Mouse (Mus musculus): ENCODE results near the gene Uvssa. TPM values are rescaled to one million over a fixed set of nuclear protein-coding genes. Genes with fewer than 3 reads are reported as not detected.
A peak's percentile ranks its signal among the peaks of the same experiment; 100 is the strongest.

The Uvssa gene
- polyA plus RNA-seq, 1 experiment from 2014 or later: 7.7 TPM

GRCm38 (mm10) chr5:33352273-33352645 lies 26.1 kb upstream of the Uvssa start:
- H3K27me3 ChIP-seq (ENCODE audit: insufficient read depth, low read length): no peaks in the 10 kb centered on the region
- ATAC-seq (replicated peaks; ENCODE audit: low FRiP score, low read depth) (no peak), DNase-seq (ENCODE audit: low spot score) (no peak)
- no peak overlapping the region for H3K4me3 ChIP-seq (replicated peaks; ENCODE audit: low read depth, low read length)
- 49% methylated on average over 8 of the region's 8 CpGs for WGBS
- no peaks in the 10 kb centered on the region for H3K36me3 ChIP-seq (ENCODE audit: insufficient read depth, low read length)
- H3K4me2 ChIP-seq (ENCODE audit: low read length): no peak overlapping the region
- H3K27ac ChIP-seq: no peak overlapping the region
- H3K9ac ChIP-seq (ENCODE audit: low read depth, low read length): no peak overlapping the region
- no peaks in the 10 kb centered on the region for H3K9me3 ChIP-seq (replicated peaks; ENCODE audit: low read length)
- H3K4me1 ChIP-seq (replicated peaks; ENCODE audit: insufficient read depth, low read length): peaks cover 9% of the 10 kb centered on the region; the same call in 1 of the 2 replicates
- no peak for TF ChIP-seq CTCF (IDR thresholded peaks at IDR 0.05; ENCODE audit: low read depth)

DNA sequence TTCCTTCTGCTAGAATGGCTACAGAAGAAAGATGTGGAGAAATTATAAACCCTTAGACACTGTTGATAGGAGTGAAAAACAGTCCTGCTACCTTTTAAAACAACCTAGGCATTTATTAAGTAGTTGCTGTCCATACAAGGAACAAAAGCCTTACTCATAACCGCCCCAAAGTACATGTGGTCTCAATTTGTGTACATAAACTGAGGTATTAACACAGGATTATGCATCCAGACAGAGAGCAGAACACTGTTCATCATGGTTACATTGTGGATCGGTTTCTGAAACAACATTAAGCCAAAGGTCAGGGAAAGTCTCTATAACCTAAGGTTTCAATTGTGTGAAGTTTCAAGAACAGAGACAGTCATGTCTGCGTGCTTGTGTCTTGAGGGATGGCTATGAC lies 25.3 kb upstream of the Uvssa start:
- no peak overlapping the region for H3K4me3 ChIP-seq (replicated peaks; ENCODE audit: low read depth, low read length)
- no peak overlapping the region for H3K9ac ChIP-seq (ENCODE audit: low read depth, low read length)
- no peaks in the 10 kb centered on the region for H3K36me3 ChIP-seq (ENCODE audit: insufficient read depth, low read length)
- no peaks in the 10 kb centered on the region for H3K9me3 ChIP-seq (replicated peaks; ENCODE audit: low read length)
- H3K27ac ChIP-seq: no peak overlapping the region
- H3K27me3 ChIP-seq (ENCODE audit: insufficient read depth, low read length): no peaks in the 10 kb centered on the region
- no peak for DNase-seq (ENCODE audit: low spot score)
- TF ChIP-seq CTCF (IDR thresholded peaks at IDR 0.05; ENCODE audit: low read depth): no peak
- 75% methylated on average over 3 of the region's 3 CpGs for WGBS
- H3K4me2 ChIP-seq (ENCODE audit: low read length): no peak overlapping the region
- no peak for ATAC-seq (replicated peaks; ENCODE audit: low FRiP score, low read depth)
- peaks cover 9% of the 10 kb centered on the region; the same call in 1 of the 2 replicates for H3K4me1 ChIP-seq (replicated peaks; ENCODE audit: insufficient read depth, low read length)

DNA sequence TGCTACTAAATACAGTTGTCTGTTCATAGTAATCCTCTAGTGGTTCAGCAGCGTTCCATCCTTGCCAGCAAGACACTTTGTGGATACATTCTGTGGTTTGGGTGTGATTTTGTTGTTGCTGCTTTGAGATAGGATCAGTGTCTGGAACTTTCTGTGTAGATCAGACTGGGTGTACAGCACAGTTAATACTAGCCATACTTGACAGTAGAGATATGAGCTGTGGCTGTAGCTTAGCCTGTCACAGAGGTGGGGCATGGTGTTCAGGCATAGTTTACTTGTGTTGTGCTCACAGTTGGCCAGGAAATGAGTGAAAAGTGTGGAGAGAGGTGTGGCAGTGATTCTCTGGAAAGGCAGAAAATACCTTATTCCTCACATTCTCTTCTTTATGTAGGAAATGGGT lies 20.9 kb upstream of the Uvssa start:
- Histone ChIP-seq H3K4me3 (replicated peaks; ENCODE audit: low read depth, low read length) (no peak overlapping the region), H3K9ac (ENCODE audit: low read depth, low read length) (no peak overlapping the region), H3K9me3 (replicated peaks; ENCODE audit: low read length) (no peaks in the 10 kb centered on the region), H3K4me1 (replicated peaks; ENCODE audit: insufficient read depth, low read length) (0 out of 2 replicates have a peak, but pooled peaks cover 4% of the 10 kb centered on the region), H3K27ac (no peak overlapping the region), H3K4me2 (ENCODE audit: low read length) (no peak overlapping the region), H3K36me3 (ENCODE audit: insufficient read depth, low read length) (peaks cover 23% of the 10 kb centered on the region), H3K27me3 (ENCODE audit: insufficient read depth, low read length) (no peaks in the 10 kb centered on the region)
- ATAC-seq (replicated peaks; ENCODE audit: low FRiP score, low read depth) (no peak), DNase-seq (ENCODE audit: low spot score) (no peak)
- no peak for TF ChIP-seq CTCF (IDR thresholded peaks at IDR 0.05; ENCODE audit: low read depth)
- 97% methylated on average over 1 of the region's 1 CpGs for WGBS

- H3K27me3 ChIP-seq (ENCODE audit: insufficient read depth, low read length): no peaks in the 10 kb centered on the region
- no peak for ATAC-seq (replicated peaks; ENCODE audit: low FRiP score, low read depth)
- WGBS: 93% methylated on average over 4 of the region's 4 CpGs
- DNase-seq (ENCODE audit: low spot score): no peak
- H3K4me3 ChIP-seq (replicated peaks; ENCODE audit: low read depth, low read length): no peak overlapping the region
- H3K9me3 ChIP-seq (replicated peaks; ENCODE audit: low read length): no peaks in the 10 kb centered on the region
- H3K4me1 ChIP-seq (replicated peaks; ENCODE audit: insufficient read depth, low read length): no peaks in the 10 kb centered on the region
- peaks cover 28% of the 10 kb centered on the region for H3K36me3 ChIP-seq (ENCODE audit: insufficient read depth, low read length)
- H3K9ac ChIP-seq (ENCODE audit: low read depth, low read length): no peak overlapping the region
- H3K4me2 ChIP-seq (ENCODE audit: low read length): no peak overlapping the region
- H3K27ac ChIP-seq: no peak overlapping the region
- TF ChIP-seq CTCF (IDR thresholded peaks at IDR 0.05; ENCODE audit: low read depth): no peak
Observed at GRCm38 (mm10) chr5:33358467-33358866, 19.9 kb upstream of the Uvssa start.

GRCm38 (mm10) chr5:33363263-33363662 lies 15.1 kb upstream of the Uvssa start:
- no peak overlapping the region for H3K4me2 ChIP-seq (ENCODE audit: low read length)
- H3K4me1 ChIP-seq (replicated peaks; ENCODE audit: insufficient read depth, low read length): no peaks in the 10 kb centered on the region
- H3K27ac ChIP-seq: no peak overlapping the region
- 91% methylated on average over 5 of the region's 5 CpGs for WGBS
- H3K4me3 ChIP-seq (replicated peaks; ENCODE audit: low read depth, low read length): no peak overlapping the region
- H3K9ac ChIP-seq (ENCODE audit: low read depth, low read length): no peak overlapping the region
- no peaks in the 10 kb centered on the region for H3K27me3 ChIP-seq (ENCODE audit: insufficient read depth, low read length)
- peaks cover 61% of the 10 kb centered on the region for H3K36me3 ChIP-seq (ENCODE audit: insufficient read depth, low read length)
- H3K9me3 ChIP-seq (replicated peaks; ENCODE audit: low read length): no peaks in the 10 kb centered on the region
- DNase-seq (ENCODE audit: low spot score) (no peak), ATAC-seq (replicated peaks; ENCODE audit: low FRiP score, low read depth) (no peak)
- TF ChIP-seq CTCF (IDR thresholded peaks at IDR 0.05; ENCODE audit: low read depth): no peak

- DNase-seq (ENCODE audit: low spot score): no peak
- WGBS: 88% methylated on average over 4 of the region's 4 CpGs
- Histone ChIP-seq H3K4me3 (replicated peaks; ENCODE audit: low read depth, low read length) (no peak overlapping the region), H3K27me3 (ENCODE audit: insufficient read depth, low read length) (no peaks in the 10 kb centered on the region), H3K27ac (no peak overlapping the region), H3K4me2 (ENCODE audit: low read length) (no peak overlapping the region), H3K4me1 (replicated peaks; ENCODE audit: insufficient read depth, low read length) (no peaks in the 10 kb centered on the region), H3K36me3 (ENCODE audit: insufficient read depth, low read length) (peaks cover 69% of the 10 kb centered on the region), H3K9ac (ENCODE audit: low read depth, low read length) (no peak overlapping the region), H3K9me3 (replicated peaks; ENCODE audit: low read length) (no peaks in the 10 kb centered on the region)
- no peak for TF ChIP-seq CTCF (IDR thresholded peaks at IDR 0.05; ENCODE audit: low read depth)
- ATAC-seq (replicated peaks; ENCODE audit: low FRiP score, low read depth): no peak
Observed at GRCm38 (mm10) chr5:33368651-33369050, 9.7 kb upstream of the Uvssa start.

DNA sequence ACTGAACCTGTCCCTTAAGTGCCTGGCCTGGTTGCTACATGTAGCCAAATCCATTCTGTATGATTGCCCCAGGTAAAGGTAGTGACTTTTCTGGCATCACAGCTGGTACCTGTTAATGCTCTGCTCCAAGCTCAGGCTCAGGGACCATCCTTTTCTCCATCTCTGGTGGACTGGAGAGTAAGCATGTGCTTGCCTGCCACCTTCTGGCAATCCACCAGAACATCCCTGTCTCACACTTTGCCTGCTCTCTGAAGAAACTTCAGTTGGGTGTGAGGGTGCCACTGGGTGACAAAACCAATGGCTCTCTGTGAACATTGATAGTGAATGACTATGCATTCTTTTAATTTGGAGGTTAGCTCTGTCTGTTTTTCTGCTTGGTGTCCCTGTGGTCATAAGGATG lies 7.2 kb upstream of the Uvssa start:
- H3K36me3 ChIP-seq (ENCODE audit: insufficient read depth, low read length): peaks cover 52% of the 10 kb centered on the region
- H3K4me3 ChIP-seq (replicated peaks; ENCODE audit: low read depth, low read length): no peak overlapping the region
- peak; percentile 60 for TF ChIP-seq CTCF (IDR thresholded peaks at IDR 0.05; ENCODE audit: low read depth)
- H3K27me3 ChIP-seq (ENCODE audit: insufficient read depth, low read length): no peaks in the 10 kb centered on the region
- no peak overlapping the region for H3K27ac ChIP-seq
- no peaks in the 10 kb centered on the region for H3K4me1 ChIP-seq (replicated peaks; ENCODE audit: insufficient read depth, low read length)
- no peak for ATAC-seq (replicated peaks; ENCODE audit: low FRiP score, low read depth)
- no peak overlapping the region for H3K9ac ChIP-seq (ENCODE audit: low read depth, low read length)
- no peak overlapping the region for H3K4me2 ChIP-seq (ENCODE audit: low read length)
- DNase-seq (ENCODE audit: low spot score): peak; percentile 31
- no peaks in the 10 kb centered on the region for H3K9me3 ChIP-seq (replicated peaks; ENCODE audit: low read length)

All from kidney, postnatal 0 days (tissue).